Mouse (Mus musculus) midbrain, embryonic 14.5 days (tissue): ENCODE results near the gene Mgl2. TPM values are rescaled to one million over a fixed set of nuclear protein-coding genes. Genes with fewer than 3 reads are reported as not detected.

Source experiments
- ATAC-seq: fragments of 200-750 bp; cut with Nextera tagmentation; 2 replicates; pipeline ENCODE4 v1.8.0; 2017; ENCODE audit warnings: moderate number of reproducible peaks, moderate library complexity; ENCODE audit not compliant: low FRiP score, low TSS enrichment
- DNase-seq: peaks from one replicate; pipeline ENCODE4 v3.0.0-alpha.2; 2015
- H3K27ac ChIP-seq: fragments of 300-500 bp; sonication (generic); replicated peaks from 2 replicates; pipeline ENCODE4 v1.5.1; 2014; ENCODE audit warnings: mild to moderate bottlenecking, low read depth, low read length, moderate library complexity
- H3K27me3 ChIP-seq: fragments of 300-500 bp; sonication (generic); 2 replicates; pipeline ENCODE4 v1.6.1; 2014; ENCODE audit warnings: low read length, control low read depth, mixed read lengths; ENCODE audit not compliant: control insufficient read depth, insufficient read depth
- H3K36me3 ChIP-seq: fragments of 300-500 bp; sonication (generic); 2 replicates; pipeline ENCODE4 v1.6.1; 2014; ENCODE audit warnings: low read length, control low read depth; ENCODE audit not compliant: control insufficient read depth, insufficient read depth
- H3K4me1 ChIP-seq: fragments of 300-500 bp; sonication (generic); 2 replicates; pipeline ENCODE4 v1.6.1; 2014; ENCODE audit warnings: mild to moderate bottlenecking, antibody characterized with exemption, low read length, control low read depth; ENCODE audit not compliant: control insufficient read depth, insufficient read depth
- H3K4me2 ChIP-seq: fragments of 300-500 bp; sonication (generic); 2 replicates; pipeline ENCODE4 v1.6.1; 2014; ENCODE audit warnings: mild to moderate bottlenecking, low read length, moderate library complexity
- H3K4me3 ChIP-seq: fragments of 300-500 bp; sonication (generic); replicated peaks from 2 replicates; pipeline ENCODE4 v1.5.1; 2014; ENCODE audit warnings: low read depth, low read length
- H3K9ac ChIP-seq: fragments of 300-500 bp; sonication (generic); replicated peaks from 2 replicates; pipeline ENCODE4 v1.6.1; 2014; ENCODE audit warnings: mild to moderate bottlenecking, low read length, moderate library complexity
- H3K9me3 ChIP-seq: fragments of 300-500 bp; sonication (generic); 2 replicates; pipeline ENCODE4 v1.6.1; 2016; ENCODE audit warnings: low read length, control low read depth, mixed read lengths; ENCODE audit not compliant: control insufficient read depth
- WGBS: fragments of 180-500 bp; shearing (Covaris S2); extraction: QIAGEN DNeasy Blood & Tissue Kit; methylation state at CpG from one replicate; pipeline ENCODE4 v1.1.7; 2014; 5-methylcytosine and 5-hydroxymethylcytosine counted together
- polyA plus RNA-seq: library from polyadenylated mRNA; unstranded; fragments of >200 nt; fragmentation: Nextera tagmentation; extraction: Ambion mirVana; gene quantifications from 2 replicates; pipeline ENCODE4 v1.2.1, GENCODE M21; 2014

Gene Mgl2
- polyA plus RNA-seq, 1 experiment from 2014 or later: 0.75 TPM

DNA sequence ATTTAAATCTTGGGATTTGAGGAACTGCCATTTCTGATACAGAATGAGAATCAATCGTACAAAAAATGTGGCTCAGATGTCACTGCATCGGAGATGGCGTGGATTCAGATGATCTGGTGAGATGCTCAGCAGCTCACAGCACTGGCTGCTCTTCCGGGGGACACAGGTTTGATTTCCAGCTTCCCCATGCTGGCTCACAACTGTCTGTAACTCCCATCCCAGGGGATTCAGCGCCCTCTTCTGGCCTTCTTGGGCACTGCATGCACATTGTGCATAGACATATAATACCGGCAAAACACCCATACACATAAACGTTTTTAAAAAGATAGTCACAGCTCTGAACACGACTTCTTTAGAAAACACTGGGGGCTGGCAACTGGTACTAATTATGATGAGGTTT is 47.5 kb downstream of the Mgl2 start:
- Histone ChIP-seq H3K9ac (no peak overlapping the region), H3K4me1 (no peaks in the 10 kb centered on the region), H3K9me3 (no peaks in the 10 kb centered on the region), H3K27me3 (no peaks in the 10 kb centered on the region), H3K4me3 (no peak overlapping the region), H3K36me3 (no peaks in the 10 kb centered on the region), H3K27ac (no peak overlapping the region), H3K4me2 (no peak overlapping the region)
- 73% methylated on average over 8 of the region's 8 CpGs for WGBS
- ATAC-seq (no peak), DNase-seq (no peak)

DNA sequence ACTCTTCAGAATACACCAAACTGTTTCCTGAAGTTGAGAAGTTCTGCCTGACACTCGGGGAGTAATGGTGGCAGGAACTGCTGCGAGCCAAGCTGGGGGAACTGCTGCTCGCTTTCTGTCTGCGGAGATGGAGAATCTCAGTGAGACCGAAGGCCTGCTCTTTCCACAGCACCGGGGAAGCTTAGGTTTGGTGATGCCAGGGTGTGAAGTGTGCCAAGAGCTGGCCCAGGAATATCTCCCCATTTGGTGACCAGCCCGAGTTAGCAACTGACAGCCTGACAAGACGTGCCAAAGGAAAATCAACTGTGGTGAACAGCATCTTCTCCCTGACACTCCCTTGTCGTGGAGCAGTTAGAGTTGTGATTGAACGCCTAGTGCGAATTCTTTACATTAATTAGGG is 48.2 kb downstream of the Mgl2 start:
- Histone ChIP-seq H3K27me3 (no peaks in the 10 kb centered on the region), H3K4me2 (no peak overlapping the region), H3K9ac (no peak overlapping the region), H3K4me1 (no peaks in the 10 kb centered on the region), H3K27ac (no peak overlapping the region), H3K9me3 (no peaks in the 10 kb centered on the region), H3K4me3 (no peak overlapping the region), H3K36me3 (no peaks in the 10 kb centered on the region)
- no peak for ATAC-seq
- 88% methylated on average over 11 of the region's 11 CpGs for WGBS
- DNase-seq: no peak

DNA sequence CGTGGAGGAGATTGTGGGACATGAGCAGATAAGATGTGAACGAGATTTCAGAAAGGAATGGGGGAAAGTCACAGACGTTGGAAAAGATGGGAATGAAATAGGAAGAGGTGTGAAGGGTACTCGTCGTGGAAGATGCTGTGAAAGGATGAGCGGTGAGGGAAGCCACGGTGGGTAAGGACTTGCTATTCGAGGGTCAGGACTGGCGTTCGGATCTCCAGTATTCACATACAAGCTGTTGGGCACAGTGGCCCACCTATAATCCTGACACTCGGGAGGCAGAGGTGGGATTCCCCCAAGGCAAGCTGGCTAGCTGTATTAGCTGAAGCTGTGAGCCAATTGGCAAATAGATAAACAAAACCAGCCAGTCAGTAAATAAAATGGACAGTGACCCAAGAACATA is 48.6 kb downstream of the Mgl2 start:
- no peak overlapping the region for H3K9ac ChIP-seq
- H3K4me1 ChIP-seq: no peaks in the 10 kb centered on the region
- no peaks in the 10 kb centered on the region for H3K9me3 ChIP-seq
- ATAC-seq (no peak), DNase-seq (no peak)
- no peaks in the 10 kb centered on the region for H3K27me3 ChIP-seq
- H3K4me3 ChIP-seq: no peak overlapping the region
- H3K4me2 ChIP-seq: no peak overlapping the region
- H3K27ac ChIP-seq: no peak overlapping the region
- H3K36me3 ChIP-seq: no peaks in the 10 kb centered on the region
- 83% methylated on average over 11 of the region's 11 CpGs for WGBS

DNA sequence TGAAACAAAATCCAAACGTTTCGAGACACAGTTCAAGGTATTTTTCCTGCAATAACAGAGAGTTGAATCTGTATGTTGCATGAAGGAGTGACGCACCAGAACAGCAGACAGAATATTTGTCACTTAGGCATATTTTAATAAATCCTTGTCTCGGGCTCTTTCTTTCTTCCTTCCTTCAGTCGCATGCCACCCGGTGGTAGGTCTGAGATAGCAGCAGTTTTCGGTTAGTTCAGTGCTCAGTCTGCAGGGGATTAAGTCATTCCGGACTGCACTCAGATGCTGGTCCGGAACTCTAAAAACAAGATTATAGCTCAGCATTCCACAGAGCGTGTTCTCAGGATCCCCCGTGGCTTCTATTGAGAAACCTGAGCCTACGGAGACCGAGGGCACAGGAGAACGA is 49.3 kb downstream of the Mgl2 start:
- DNase-seq: peak; percentile 77
- no peak for ATAC-seq
- no peaks in the 10 kb centered on the region for H3K4me1 ChIP-seq
- 0 out of 2 replicates have a peak overlapping the region, but pooled peaks have one; percentile 5 for H3K4me2 ChIP-seq
- no peak overlapping the region for H3K27ac ChIP-seq
- H3K4me3 ChIP-seq: no peak overlapping the region
- 23% methylated on average over 14 of the region's 14 CpGs for WGBS
- no peak overlapping the region for H3K9ac ChIP-seq
- no peaks in the 10 kb centered on the region for H3K9me3 ChIP-seq
- no peaks in the 10 kb centered on the region for H3K27me3 ChIP-seq
- no peaks in the 10 kb centered on the region for H3K36me3 ChIP-seq

DNA sequence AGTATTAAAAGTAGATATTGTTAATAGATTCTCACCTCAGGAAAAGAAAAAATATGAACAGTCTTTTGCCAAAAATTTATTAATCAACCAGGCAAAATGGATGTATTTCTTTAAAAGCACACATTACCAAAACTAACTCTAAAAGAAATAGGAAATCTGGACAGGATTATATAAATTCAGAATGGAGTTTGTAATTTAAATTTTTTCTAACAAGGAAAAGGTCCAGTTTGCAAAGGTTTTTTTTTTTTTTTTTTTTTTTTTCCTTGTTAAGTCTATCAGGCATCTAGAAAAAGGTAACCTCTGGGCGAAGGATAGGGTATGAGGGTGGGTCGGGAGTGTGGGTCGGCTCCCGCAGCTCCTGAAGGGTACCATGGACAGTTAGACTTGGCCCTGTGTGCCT is 50.4 kb downstream of the Mgl2 start:
- no peaks in the 10 kb centered on the region for H3K27me3 ChIP-seq
- DNase-seq (no peak), ATAC-seq (no peak)
- no peak overlapping the region for H3K4me3 ChIP-seq
- H3K27ac ChIP-seq: no peak overlapping the region
- 90% methylated on average over 4 of the region's 4 CpGs for WGBS
- H3K9ac ChIP-seq: no peak overlapping the region
- no peak overlapping the region for H3K4me2 ChIP-seq
- no peaks in the 10 kb centered on the region for H3K4me1 ChIP-seq
- H3K9me3 ChIP-seq: no peaks in the 10 kb centered on the region
- no peaks in the 10 kb centered on the region for H3K36me3 ChIP-seq

DNA sequence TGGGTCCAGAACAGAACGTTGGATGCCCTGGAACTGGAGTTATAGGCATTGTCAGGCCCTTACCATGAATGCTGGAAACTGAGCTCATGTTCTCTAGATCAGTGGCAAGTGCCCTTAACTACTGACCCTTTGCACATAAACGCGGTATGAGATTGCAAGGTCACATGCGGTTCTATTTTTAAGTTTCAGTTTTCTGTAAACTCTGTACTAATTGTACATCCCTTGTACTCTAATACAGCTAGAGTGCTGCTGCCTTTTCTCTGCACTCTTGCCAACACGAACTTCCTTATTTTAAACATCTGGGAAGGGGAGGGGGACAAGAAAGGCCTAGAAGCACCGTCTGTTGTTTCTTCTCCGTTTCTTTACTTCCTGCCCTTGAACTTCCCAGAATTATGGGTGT is 55.0 kb downstream of the Mgl2 start:
- Histone ChIP-seq H3K4me2 (no peak overlapping the region), H3K27me3 (no peaks in the 10 kb centered on the region), H3K4me1 (no peaks in the 10 kb centered on the region), H3K9me3 (no peaks in the 10 kb centered on the region), H3K4me3 (no peak overlapping the region), H3K9ac (no peak overlapping the region), H3K36me3 (no peaks in the 10 kb centered on the region), H3K27ac (no peak overlapping the region)
- WGBS: 79% methylated on average over 7 of the region's 7 CpGs
- DNase-seq (no peak), ATAC-seq (no peak)

Other genes with a start within 250 kb of the Mgl2 start
- gene Kctd11, start 248.9 kb upstream of the Mgl2 start, polyA plus RNA-seq: 0.74 and 1.0 TPM in 2 replicates
- gene Acap1, start 234.8 kb upstream of the Mgl2 start, polyA plus RNA-seq: 0.17 and 0.30 TPM in 2 replicates
- gene 2810408A11Rik, start 229.3 kb upstream of the Mgl2 start, polyA plus RNA-seq: 9.4 and 13.0 TPM in 2 replicates
- gene Neurl4, start 229.3 kb upstream of the Mgl2 start, polyA plus RNA-seq: 27.5 and 29.0 TPM in 2 replicates
- gene Gps2, start 216.4 kb upstream of the Mgl2 start, polyA plus RNA-seq: 56.4 and 62.4 TPM in 2 replicates
- gene Eif5a, start 208.4 kb upstream of the Mgl2 start, polyA plus RNA-seq: 1,083 and 1,099 TPM in 2 replicates
- gene Ybx2, start 194.5 kb upstream of the Mgl2 start, polyA plus RNA-seq: 4.3 and 10.4 TPM in 2 replicates
- gene Slc2a4, start 182.1 kb upstream of the Mgl2 start, polyA plus RNA-seq: 2.2 and 4.5 TPM in 2 replicates
- gene Cldn7, start 165.6 kb upstream of the Mgl2 start, polyA plus RNA-seq: 0.20 TPM in 1 of 2 replicates, not detected in the other
- gene Ctdnep1, start 149.2 kb upstream of the Mgl2 start, polyA plus RNA-seq: 24.4 and 39.0 TPM in 2 replicates
- 162 and 193 TPM in 2 replicates for gene Elp5, start 147.8 kb upstream of the Mgl2 start, polyA plus RNA-seq
- 616 and 626 TPM in 2 replicates for gene Gabarap, start 139.2 kb upstream of the Mgl2 start, polyA plus RNA-seq
- 41.3 and 48.9 TPM in 2 replicates for gene Phf23, start 134.6 kb upstream of the Mgl2 start, polyA plus RNA-seq
- gene Dvl2, start 129.7 kb upstream of the Mgl2 start, polyA plus RNA-seq: 22.9 and 23.0 TPM in 2 replicates
- gene Acadvl, start 114.9 kb upstream of the Mgl2 start, polyA plus RNA-seq: 43.2 and 49.6 TPM in 2 replicates
- gene Dlg4, start 113.4 kb upstream of the Mgl2 start, polyA plus RNA-seq: 33.1 and 41.0 TPM in 2 replicates
- 0.26 and 1.4 TPM in 2 replicates for gene Asgr1, start 76.2 kb upstream of the Mgl2 start, polyA plus RNA-seq
- not detected in 2 replicates for gene Asgr2, start 37.7 kb upstream of the Mgl2 start, polyA plus RNA-seq
- 1.4 TPM in 1 of 2 replicates, not detected in the other for gene Clec10a, start 25.9 kb downstream of the Mgl2 start, polyA plus RNA-seq
- 1.5 and 3.2 TPM in 2 replicates for gene Slc16a11, start 82.4 kb downstream of the Mgl2 start, polyA plus RNA-seq
- 10.0 and 10.7 TPM in 2 replicates for gene Slc16a13, start 90.7 kb downstream of the Mgl2 start, polyA plus RNA-seq
- 2.5 and 4.4 TPM in 2 replicates for gene Bcl6b, start 99.5 kb downstream of the Mgl2 start, polyA plus RNA-seq
- 171 and 205 TPM in 2 replicates for gene 0610010K14Rik, start 107.6 kb downstream of the Mgl2 start, polyA plus RNA-seq
- gene Gm21988, start 109.5 kb downstream of the Mgl2 start, polyA plus RNA-seq: 13.4 and 16.3 TPM in 2 replicates
- 321 and 350 TPM in 2 replicates for gene Rnasek, start 109.5 kb downstream of the Mgl2 start, polyA plus RNA-seq
- gene Alox12, start 125.0 kb downstream of the Mgl2 start, polyA plus RNA-seq: 0.11 and 0.33 TPM in 2 replicates
- not detected in 2 replicates for gene Alox12e, start 192.3 kb downstream of the Mgl2 start, polyA plus RNA-seq
- gene Alox15, start 221.7 kb downstream of the Mgl2 start, polyA plus RNA-seq: not detected in 2 replicates